Mouse (Mus musculus) right cerebral cortex, postnatal 25 days (tissue): ENCODE data around the gene Etnk2.
A peak's percentile ranks its signal among the peaks of the same experiment; 100 is the strongest.

Experiments used
- DNase-seq: peaks from one replicate; pipeline ENCODE4 v3.0.0; 2022

Etnk2 gene

GRCm38 (mm10) chr1:133418164-133418800 lies 54.9 kb downstream of the Etnk2 start:
- DNase-seq: no peak

DNA sequence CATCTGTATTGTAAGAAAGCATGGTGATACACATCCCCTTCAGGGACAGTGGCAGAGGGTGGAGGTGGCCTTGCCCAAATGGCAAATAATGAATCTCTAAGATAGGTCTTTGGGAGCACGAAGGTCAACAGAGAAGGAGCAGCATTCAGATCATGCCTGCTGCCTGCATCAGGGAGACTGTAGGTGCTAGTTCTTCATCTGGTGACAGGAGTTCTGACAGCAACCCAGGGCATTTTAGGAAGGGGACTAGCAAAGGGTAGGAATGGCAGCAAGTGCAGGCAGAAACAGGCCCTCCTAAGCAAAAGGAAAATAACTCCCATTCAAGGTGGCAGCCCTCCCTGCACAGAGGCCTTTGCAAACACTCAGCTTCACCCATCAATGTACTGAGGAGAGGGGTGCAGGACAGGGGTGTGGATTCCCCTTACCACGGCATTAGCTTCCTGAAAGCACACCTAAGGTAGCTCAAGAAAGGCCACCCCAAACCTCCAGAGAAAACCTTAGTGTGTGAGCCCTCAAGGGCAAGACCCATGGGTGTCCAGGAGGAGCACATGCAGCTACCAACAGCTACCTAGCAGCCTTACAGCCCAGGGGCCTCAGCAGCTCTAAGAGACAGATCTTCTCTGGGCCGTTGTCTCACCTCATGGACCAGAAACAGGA lies 55.9 kb downstream of the Etnk2 start:
- no peak for DNase-seq

DNA sequence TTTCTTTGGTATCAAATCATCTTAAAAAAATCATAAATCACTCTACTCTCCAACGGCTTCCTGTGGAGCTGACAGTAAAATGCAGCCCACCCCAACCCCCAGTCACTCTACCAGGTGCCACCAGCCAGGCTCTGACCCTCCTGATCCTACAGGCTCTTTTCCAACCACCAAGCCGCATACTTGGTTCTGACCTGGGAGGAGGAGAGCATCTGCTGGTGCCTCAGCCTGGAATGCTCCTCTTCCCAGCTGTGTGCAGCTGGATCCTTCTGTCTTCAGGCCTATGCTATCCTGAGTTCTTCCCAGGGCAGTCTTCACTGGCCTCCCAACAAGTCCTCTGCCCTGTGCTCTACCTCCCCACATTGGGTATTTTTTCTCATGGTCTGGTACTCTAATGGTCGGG lies 57.1 kb downstream of the Etnk2 start:
- no peak for DNase-seq

DNA sequence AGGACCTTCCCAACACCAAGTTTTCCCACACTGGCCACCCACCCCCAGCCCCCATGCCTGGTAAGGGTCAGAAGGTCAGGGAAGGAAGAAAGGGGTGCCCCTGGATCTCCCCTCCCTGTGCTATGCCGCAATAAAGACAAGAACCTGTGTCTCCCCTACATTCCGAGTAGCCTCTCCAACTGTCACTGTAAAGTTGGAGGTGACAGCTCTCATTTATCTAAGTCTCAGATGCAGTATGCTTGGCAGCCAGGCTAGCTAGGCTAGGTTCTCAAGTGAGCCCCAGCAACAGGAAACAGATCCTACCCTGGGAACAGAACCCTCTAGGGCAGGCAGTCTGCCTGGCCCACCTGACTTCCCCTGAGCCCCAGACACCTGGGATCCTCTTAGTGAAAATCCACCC lies 57.7 kb downstream of the Etnk2 start:
- no peak for DNase-seq

DNA sequence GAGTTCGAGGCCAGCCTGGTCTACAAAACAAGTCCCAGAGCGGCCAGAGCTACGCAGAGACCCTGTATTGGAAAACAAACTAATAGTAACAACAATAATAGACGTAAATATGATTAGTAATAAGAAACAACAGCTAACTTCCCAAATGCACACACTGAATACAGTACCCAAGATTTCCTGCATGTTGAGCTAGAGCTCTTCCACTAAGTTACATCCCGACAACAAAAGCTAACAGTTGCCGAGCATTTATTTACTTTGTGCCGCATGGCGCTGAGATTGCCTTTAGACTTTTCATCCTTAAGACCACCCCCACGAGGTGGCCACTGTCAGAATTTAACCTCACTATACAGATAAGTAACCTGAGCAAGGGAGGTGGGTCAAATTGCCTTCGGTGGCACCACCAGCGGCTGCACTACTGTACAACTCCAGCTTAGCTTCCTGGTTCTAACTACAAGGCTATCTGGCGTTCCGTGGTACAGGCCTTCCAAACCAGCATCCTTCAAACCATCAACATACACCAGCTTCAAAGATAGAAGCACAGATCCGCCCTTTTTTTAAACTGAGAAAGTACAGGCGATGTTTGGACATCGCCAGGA lies 58.7 kb downstream of the Etnk2 start:
- DNase-seq: no peak

DNA sequence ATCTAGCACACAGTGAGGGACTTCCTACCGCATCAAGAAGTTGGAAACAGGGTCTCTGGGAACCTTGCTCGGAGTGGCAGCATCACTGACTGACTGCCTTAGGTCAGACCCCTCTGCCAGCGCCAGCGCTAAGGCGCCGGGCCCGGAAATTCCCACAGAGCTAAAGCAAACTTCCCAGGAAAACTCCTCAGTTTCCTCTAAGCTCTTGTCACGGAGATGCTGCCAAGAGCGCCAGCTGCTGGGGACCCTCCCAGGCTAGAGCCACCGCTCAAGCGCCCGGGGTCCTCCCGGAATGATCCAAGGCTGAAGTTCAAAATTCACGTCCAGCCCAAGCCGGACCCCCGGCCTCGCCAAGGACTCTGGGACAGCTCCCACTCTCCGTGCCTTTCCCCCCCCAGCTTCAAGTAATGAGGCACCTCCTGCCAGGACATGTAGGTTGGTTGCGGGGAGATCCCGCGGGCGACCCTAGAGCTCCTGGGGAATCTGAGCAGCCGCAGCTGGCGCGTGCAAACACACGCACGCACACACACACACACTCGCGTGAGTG lies 59.3 kb downstream of the Etnk2 start:
- no peak for DNase-seq

GRCm38 (mm10) chr1:133423166-133423542 lies 59.8 kb downstream of the Etnk2 start:
- DNase-seq: no peak

DNA sequence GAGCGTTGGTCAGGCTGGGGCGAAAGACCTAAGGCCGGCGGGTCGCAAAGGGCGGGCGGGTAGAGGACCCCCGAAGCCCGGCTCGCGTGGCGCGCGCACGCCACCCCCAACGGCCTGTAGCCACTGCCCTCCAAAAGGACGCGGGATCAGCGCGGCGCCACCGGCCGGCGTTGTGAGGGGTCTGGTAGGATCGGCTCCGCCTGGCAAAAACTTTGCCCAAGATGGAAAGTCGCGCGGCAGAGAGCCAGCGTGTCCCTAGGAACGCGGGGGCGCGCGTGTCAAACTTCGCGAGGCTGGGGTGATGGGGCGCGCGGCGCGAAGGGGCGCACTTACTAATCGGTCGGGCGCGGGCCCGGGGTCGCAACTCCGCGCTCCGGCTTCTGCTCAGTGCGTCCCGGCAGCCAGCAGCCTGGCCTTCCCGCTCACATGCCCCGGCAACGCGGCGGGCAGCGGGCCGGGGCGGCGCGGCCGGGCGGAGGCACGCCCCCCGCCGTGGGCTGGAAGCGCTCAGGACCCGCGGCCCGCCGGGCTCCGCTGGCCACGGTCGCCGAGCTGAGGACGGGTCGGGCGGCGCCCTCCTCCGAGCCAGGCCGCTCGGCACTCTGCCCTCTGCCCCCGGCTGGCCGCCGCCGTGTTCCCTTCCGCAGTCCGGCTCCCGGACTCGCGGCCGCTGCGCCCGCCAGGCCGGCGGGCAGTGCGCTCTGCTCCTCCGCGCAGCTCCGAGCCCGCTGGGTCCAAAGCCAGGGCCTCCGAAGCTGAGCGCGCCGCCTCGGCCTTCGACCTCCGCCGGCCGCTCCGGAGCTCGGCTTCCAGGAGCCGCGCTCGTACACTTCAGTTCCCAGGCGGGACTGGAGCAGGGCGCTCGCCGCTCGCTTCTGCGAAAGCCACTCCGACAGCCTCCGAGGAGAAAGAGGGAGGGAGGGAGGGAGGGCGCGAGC lies 60.4 kb downstream of the Etnk2 start, which contains the start of gene Sox13:
Sox13 (minus strand) TSS at position 835 of the 938 bp plus-strand sequence.
- peak; percentile 40 for DNase-seq

GRCm38 (mm10) chr1:133424547-133425140 lies 61.3 kb downstream of the Etnk2 start:
- no peak for DNase-seq
